Mouse (Mus musculus) hindbrain, postnatal 0 days (tissue): ENCODE results near the gene E2f2. TPM values are rescaled to one million over a fixed set of nuclear protein-coding genes. Genes with fewer than 3 reads are reported as not detected.

Experiments used
- ATAC-seq: fragments of 200-750 bp; cut with Nextera tagmentation; 2 replicates; pipeline ENCODE4 v1.8.0; 2017; ENCODE audit warnings: mild to moderate bottlenecking, moderate TSS enrichment, moderate library complexity
- DNase-seq: peaks from one replicate; pipeline ENCODE4 v3.0.0-alpha.2; 2015; ENCODE audit warnings: low spot score
- H3K27ac ChIP-seq: fragments of 300-500 bp; sonication (generic); 2 replicates; pipeline ENCODE4 v1.5.1; 2014; ENCODE audit warnings: mild to moderate bottlenecking
- H3K27me3 ChIP-seq: fragments of 300-500 bp; sonication (generic); 2 replicates; pipeline ENCODE4 v1.6.1; 2014; ENCODE audit warnings: low read length, mixed read lengths; ENCODE audit not compliant: insufficient read depth
- H3K36me3 ChIP-seq: fragments of 300-500 bp; sonication (generic); 2 replicates; pipeline ENCODE4 v1.6.1; 2014; ENCODE audit warnings: low read length, mixed read lengths; ENCODE audit not compliant: insufficient read depth
- H3K4me1 ChIP-seq: fragments of 300-500 bp; sonication (generic); 2 replicates; pipeline ENCODE4 v1.6.1; 2014; ENCODE audit warnings: antibody characterized with exemption, low read length, mixed read lengths; ENCODE audit not compliant: insufficient read depth
- H3K4me2 ChIP-seq: fragments of 300-500 bp; sonication (generic); 2 replicates; pipeline ENCODE4 v1.6.1; 2014; ENCODE audit warnings: low read depth, mild to moderate bottlenecking, low read length, moderate library complexity, mixed read lengths
- H3K4me3 ChIP-seq: fragments of 300-500 bp; sonication (generic); 2 replicates; pipeline ENCODE4 v1.5.1; 2014; ENCODE audit warnings: low read length
- H3K9ac ChIP-seq: fragments of 300-500 bp; sonication (generic); replicated peaks from 2 replicates; pipeline ENCODE4 v1.6.1; 2014; ENCODE audit warnings: mild to moderate bottlenecking, low read length, moderate library complexity, mixed read lengths
- H3K9me3 ChIP-seq: fragments of 300-500 bp; sonication (generic); 2 replicates; pipeline ENCODE4 v1.6.1; 2016; ENCODE audit warnings: low read length, mixed read lengths
- CTCF ChIP-seq: IDR thresholded peaks from 2 replicates; pipeline ENCODE4 v1.5.1; 2016; ENCODE audit warnings: antibody characterized with exemption, control low read depth, low read depth
- WGBS: fragments of 180-500 bp; shearing (Covaris S2); extraction: QIAGEN DNeasy Blood & Tissue Kit; methylation state at CpG from one replicate; pipeline ENCODE4 v1.1.7; 2014; 5-methylcytosine and 5-hydroxymethylcytosine counted together
- polyA plus RNA-seq: library from polyadenylated mRNA; unstranded; fragments of >200 nt; fragmentation: Nextera tagmentation; extraction: Ambion mirVana; gene quantifications from 2 replicates; pipeline ENCODE4 v1.2.1, GENCODE M21; 2015
- total RNA-seq: library from RNA; depleted of rRNA; stranded (reverse); fragments of >200 nt; gene quantifications from 2 replicates; pipeline ENCODE4 v1.2.3, GENCODE M21; 2014

Gene E2f2
- total and polyA plus RNA-seq, 2 experiments from 2014 or later = 2.4 to 3.7 TPM

GRCm38 (mm10) chr4:136144927-136145292 is 27.3 kb upstream of the E2f2 start:
- H3K4me1 ChIP-seq = peaks cover 13% of the 10 kb centered on the region; the same call in 1 of the 2 replicates
- ATAC-seq (no peak), DNase-seq (no peak)
- peak overlapping the region; percentile 80 for H3K27ac ChIP-seq
- no peak for TF ChIP-seq CTCF
- H3K36me3 ChIP-seq = no peaks in the 10 kb centered on the region
- under 1% methylated on average over 11 of the region's 11 CpGs for WGBS
- H3K9me3 ChIP-seq = no peaks in the 10 kb centered on the region
- peak overlapping the region; percentile 62 for H3K4me2 ChIP-seq
- peak overlapping the region; percentile 70 for H3K9ac ChIP-seq
- peaks cover 19% of the 10 kb centered on the region for H3K27me3 ChIP-seq
- H3K4me3 ChIP-seq = peak overlapping the region; percentile 55

- Histone ChIP-seq H3K27ac (peak overlapping the region; percentile 80), H3K27me3 (peaks cover 19% of the 10 kb centered on the region), H3K4me1 (peaks cover 13% of the 10 kb centered on the region; the same call in 1 of the 2 replicates), H3K36me3 (no peaks in the 10 kb centered on the region), H3K4me3 (peak overlapping the region; percentile 55), H3K9ac (peak overlapping the region; percentile 70), H3K9me3 (no peaks in the 10 kb centered on the region), H3K4me2 (peak overlapping the region; percentile 62)
- TF ChIP-seq CTCF = no peak
- WGBS = 14% methylated on average over 11 of the region's 11 CpGs
- ATAC-seq = no peak
- no peak for DNase-seq
Observed at GRCm38 (mm10) chr4:136145362-136145885, 26.8 kb upstream of the E2f2 start.

- peaks cover 13% of the 10 kb centered on the region; the same call in 1 of the 2 replicates for H3K4me1 ChIP-seq
- peaks cover 19% of the 10 kb centered on the region for H3K27me3 ChIP-seq
- H3K4me3 ChIP-seq = peak overlapping the region; percentile 55; the same call in 1 of the 2 replicates
- WGBS = 21% methylated on average over 7 of the region's 7 CpGs
- peak overlapping the region; percentile 80; the same call in 1 of the 2 replicates for H3K27ac ChIP-seq
- TF ChIP-seq CTCF = no peak
- peak overlapping the region; percentile 70; the same call in 1 of the 2 replicates for H3K9ac ChIP-seq
- ATAC-seq (no peak), DNase-seq (no peak)
- no peaks in the 10 kb centered on the region for H3K36me3 ChIP-seq
- no peaks in the 10 kb centered on the region for H3K9me3 ChIP-seq
- peak overlapping the region; percentile 62 for H3K4me2 ChIP-seq
Observed at GRCm38 (mm10) chr4:136145991-136146711, 26.0 kb upstream of the E2f2 start.

GRCm38 (mm10) chr4:136146712-136147154 is 25.5 kb upstream of the E2f2 start:
- Histone ChIP-seq H3K4me2 (peak overlapping the region; percentile 62), H3K4me1 (peaks cover 13% of the 10 kb centered on the region; the same call in 1 of the 2 replicates), H3K27ac (peak overlapping the region; percentile 80), H3K9ac (no peak overlapping the region; the same call in 1 of the 2 replicates), H3K4me3 (no peak overlapping the region), H3K27me3 (peaks cover 19% of the 10 kb centered on the region), H3K9me3 (no peaks in the 10 kb centered on the region), H3K36me3 (no peaks in the 10 kb centered on the region)
- 15% methylated on average over 6 of the region's 6 CpGs for WGBS
- DNase-seq = no peak
- no peak for ATAC-seq
- TF ChIP-seq CTCF = no peak

- Histone ChIP-seq H3K9ac (peak overlapping the region; percentile 43), H3K27ac (peak overlapping the region; percentile 80), H3K9me3 (no peaks in the 10 kb centered on the region), H3K4me2 (peak overlapping the region; percentile 76), H3K27me3 (peaks cover 13% of the 10 kb centered on the region), H3K4me1 (peaks cover 10% of the 10 kb centered on the region; the same call in 1 of the 2 replicates), H3K4me3 (peak overlapping the region; percentile 44), H3K36me3 (no peaks in the 10 kb centered on the region)
- no peak for TF ChIP-seq CTCF
- DNase-seq = peak; percentile 86
- under 1% methylated on average over 42 of the region's 48 CpGs for WGBS
- ATAC-seq = peak; percentile 79
Observed at GRCm38 (mm10) chr4:136147436-136148135, 24.6 kb upstream of the E2f2 start.

GRCm38 (mm10) chr4:136148342-136149044 is 23.7 kb upstream of the E2f2 start:
- WGBS = 11% methylated on average over 30 of the region's 31 CpGs
- Histone ChIP-seq H3K27me3 (peaks cover 13% of the 10 kb centered on the region), H3K9ac (no peak overlapping the region; the same call in 1 of the 2 replicates), H3K9me3 (no peaks in the 10 kb centered on the region), H3K27ac (peak overlapping the region; percentile 49; the same call in 1 of the 2 replicates), H3K4me2 (peak overlapping the region; percentile 76), H3K4me1 (peaks cover 3% of the 10 kb centered on the region; the same call in 1 of the 2 replicates), H3K36me3 (no peaks in the 10 kb centered on the region), H3K4me3 (peak overlapping the region; percentile 44)
- peak; percentile 40 for TF ChIP-seq CTCF
- ATAC-seq (no peak), DNase-seq (no peak)
